Mouse (Mus musculus) C2C12 (cell line): ENCODE data around the gene Gadd45b.
A peak's percentile ranks its signal among the peaks of the same experiment; 100 is the strongest.

Experiments used
- CTCF ChIP-seq: IDR thresholded peaks from one replicate; pipeline ENCODE4 v1.5.1; 2011; ENCODE audit not compliant: control insufficient read depth, insufficient read depth, insufficient read length
- FOSL1 ChIP-seq: IDR thresholded peaks from one replicate; pipeline ENCODE4 v1.8.0; 2011; ENCODE audit warnings: mild to moderate bottlenecking, low read length; ENCODE audit not compliant: poor library complexity, insufficient read depth, severe bottlenecking
- MAX ChIP-seq: IDR thresholded peaks from one replicate; pipeline ENCODE4 v1.6.1; 2011; ENCODE audit warnings: mild to moderate bottlenecking, control low read depth
- MYOG ChIP-seq: IDR thresholded peaks from one replicate; pipeline ENCODE4 v1.6.1; 2011; ENCODE audit not compliant: control insufficient read depth, insufficient read length; ENCODE audit errors: extremely low read depth
- USF1 ChIP-seq: IDR thresholded peaks from one replicate; pipeline ENCODE4 v1.6.1; 2011; ENCODE audit warnings: low read depth, mild to moderate bottlenecking, control low read depth, moderate library complexity

DNA sequence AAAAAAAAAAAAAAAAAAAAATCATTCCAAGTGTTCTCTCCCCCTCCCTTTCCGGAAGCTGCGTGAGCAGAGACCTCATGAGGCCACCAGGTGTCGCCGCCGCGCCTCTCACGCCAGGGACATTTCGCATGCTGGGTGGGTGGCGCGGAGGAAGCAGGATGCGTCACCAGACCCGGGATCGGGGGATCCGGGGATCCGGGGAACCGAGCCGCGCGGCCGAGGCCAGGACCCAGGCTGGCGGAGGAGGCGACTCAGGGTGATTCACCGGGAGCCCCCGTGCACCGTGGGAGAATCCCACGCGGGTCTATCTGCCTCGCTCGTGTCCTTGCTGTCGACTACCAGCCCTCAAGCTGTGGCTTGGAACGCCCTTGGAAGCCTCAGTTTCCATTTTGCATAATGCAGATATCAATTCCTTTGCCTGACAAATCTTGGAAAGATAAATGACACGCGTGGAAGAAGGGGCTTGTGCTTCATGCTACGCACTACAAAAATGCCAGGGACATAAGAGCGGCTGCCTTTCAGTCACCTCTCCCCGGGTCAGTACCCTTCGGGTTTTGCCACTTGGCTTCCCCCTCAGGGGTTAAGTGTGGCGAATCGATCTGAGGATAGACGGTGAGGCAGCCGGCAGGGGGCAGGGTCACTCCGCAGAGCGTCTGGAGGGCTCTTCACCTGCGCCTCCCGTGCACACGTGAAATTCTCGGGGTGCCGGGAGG lies 1.1 kb upstream of the Gadd45b start:
- TF ChIP-seq CTCF = peak; percentile 94
- TF ChIP-seq USF1 = no peak
- no peak for TF ChIP-seq FOSL1
- TF ChIP-seq MAX = peak; percentile 55
- no peak for TF ChIP-seq MYOG
